Mouse (Mus musculus) liver, adult 10 weeks (tissue): ENCODE data around the gene Neil1. TPM values are rescaled to one million over a fixed set of nuclear protein-coding genes. Genes with fewer than 3 reads are reported as not detected.

Source experiments
- polyA plus RNA-seq: library from polyadenylated mRNA; stranded (reverse); fragments of 350-450 nt; fragmentation: Illumina TruSeq; extraction: RNeasy Lipid Tissue Mini Kit (QIAGEN cat#74804); gene quantifications from one replicate; pipeline ENCODE4 v1.2.3, GENCODE M21; 2014; ENCODE audit warnings: low read depth, low replicate concordance

Neil1 gene
- 1.7 TPM for polyA plus RNA-seq

DNA sequence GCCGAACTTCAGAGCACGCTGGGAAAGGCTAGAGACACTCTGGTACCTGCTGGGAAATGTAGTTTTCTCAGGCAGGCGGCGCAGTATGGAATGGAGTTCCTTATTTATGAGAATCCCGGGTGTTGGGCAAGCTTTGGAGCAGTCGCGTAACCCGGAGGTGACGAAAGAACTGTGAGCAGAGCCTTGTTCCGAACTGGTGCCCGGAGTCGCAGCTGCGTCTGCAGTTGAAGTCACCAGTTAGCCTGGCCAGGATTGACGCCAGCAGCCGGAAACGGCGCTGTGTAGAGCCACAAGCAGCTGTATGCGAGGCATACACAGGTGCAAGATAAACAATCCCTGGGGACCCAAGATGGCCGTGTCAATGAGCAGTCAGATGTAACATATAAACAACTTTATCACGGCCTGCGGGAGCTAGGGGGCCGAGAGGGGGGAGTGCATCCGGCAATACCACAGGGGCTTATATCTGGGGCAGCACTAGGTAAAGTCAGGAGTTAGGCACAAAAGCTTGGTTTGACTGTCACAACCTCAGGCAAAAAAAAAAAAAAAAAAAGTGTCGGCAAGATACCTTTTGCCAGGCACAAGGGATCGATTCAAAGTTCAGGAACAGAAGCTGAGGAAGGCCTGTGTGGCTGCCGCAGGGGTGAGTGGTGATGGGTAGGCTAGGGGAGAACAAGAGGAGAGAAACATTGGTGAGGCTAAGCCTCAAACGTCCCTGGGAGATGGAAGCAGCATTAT lies at the start of gene Neil1:
Neil1 (minus strand) TSS at position 162 of the 735 bp plus-strand sequence.

DNA sequence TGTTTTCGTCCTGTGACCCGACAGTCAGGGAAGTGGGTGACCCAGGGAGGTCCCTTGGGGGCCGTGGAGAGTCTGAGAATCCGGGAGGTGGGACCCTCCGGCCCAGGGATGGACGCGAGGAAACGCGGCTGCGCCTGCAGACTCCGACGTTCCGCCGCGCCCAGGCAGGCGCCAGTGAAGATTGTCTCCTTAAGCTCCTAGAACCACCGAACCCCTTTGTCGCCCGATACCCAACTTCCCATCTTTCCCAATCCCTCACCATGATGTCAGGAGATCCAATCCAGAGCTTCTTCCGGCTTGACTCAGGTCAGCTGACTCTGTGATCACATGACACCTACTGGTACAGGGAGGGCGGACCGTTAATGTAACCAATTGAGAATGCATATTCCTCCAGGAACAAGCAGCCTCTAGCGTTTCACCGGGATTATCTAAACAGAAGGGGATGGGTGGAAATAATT lies 9.9 kb upstream of the Neil1 start, which contains the start of gene Commd4:
Commd4 (minus strand) TSS at position 319 of the 458 bp plus-strand sequence.

DNA sequence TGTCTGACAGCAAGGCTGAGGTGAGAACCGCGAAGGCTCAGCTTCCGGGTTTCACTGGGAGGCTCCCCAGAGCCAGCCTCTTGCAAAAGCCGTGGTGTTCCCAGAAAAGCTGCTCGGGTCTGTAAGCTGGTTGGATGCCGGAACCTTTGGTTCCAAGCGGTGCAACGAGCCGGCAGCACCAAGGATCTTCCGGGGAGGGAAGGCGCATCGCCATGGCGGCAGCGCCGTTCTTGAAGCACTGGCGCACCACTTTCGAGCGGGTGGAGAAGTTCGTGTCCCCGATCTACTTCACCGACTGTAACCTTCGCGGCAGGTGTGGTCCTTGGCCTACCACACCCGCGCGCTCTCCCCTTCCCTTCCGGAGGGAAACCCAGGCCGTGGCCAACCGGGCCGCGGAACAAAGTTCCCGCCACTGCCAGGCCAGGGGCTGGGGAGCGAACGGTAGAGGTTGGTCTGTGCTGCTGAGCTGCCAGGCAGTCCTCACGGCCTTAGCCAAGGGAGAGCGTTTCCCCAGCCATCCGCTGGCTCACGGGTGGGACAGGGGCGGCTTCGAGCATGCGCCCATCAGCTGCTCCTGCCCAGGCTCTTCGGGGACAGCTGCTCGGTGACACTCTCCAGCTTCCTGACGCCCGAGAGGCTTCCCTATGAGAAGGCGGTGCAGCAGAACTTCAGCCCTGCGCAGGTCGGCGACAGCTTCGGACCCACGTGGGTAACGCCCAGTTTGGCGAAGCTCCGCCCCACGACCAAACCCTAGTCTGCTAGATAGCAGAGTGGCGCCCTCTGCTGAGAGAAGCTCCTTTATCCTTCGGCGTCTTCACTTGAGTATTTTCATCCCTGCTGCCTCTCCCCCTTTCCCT lies 17.3 kb downstream of the Neil1 start, which contains the start of gene Man2c1:
Man2c1 (plus strand) TSS at position 114 of the 857 bp plus-strand sequence.

Other genes starting within 250 kb of the Neil1 start
- gene Snx33, start 219.9 kb downstream of the Neil1 start, polyA plus RNA-seq = 3.2 TPM
- 32.2 TPM for gene Imp3, start 210.8 kb downstream of the Neil1 start, polyA plus RNA-seq
- gene Snupn, start 197.4 kb downstream of the Neil1 start, polyA plus RNA-seq = 7.3 TPM
- gene Ptpn9, start 153.4 kb downstream of the Neil1 start, polyA plus RNA-seq = 17.7 TPM
- 11.2 TPM for gene Sin3a, start 76.3 kb downstream of the Neil1 start, polyA plus RNA-seq
- gene Man2c1, start 17.6 kb downstream of the Neil1 start, polyA plus RNA-seq = 6.0 TPM
- gene Commd4, start 10.0 kb upstream of the Neil1 start, polyA plus RNA-seq = 9.2 TPM
- not detected for gene Trcg1, start 88.3 kb upstream of the Neil1 start, polyA plus RNA-seq
- 0.40 TPM for gene 1700017B05Rik, start 114.3 kb upstream of the Neil1 start, polyA plus RNA-seq